ENCODE assay signal across 8 mouse cellular contexts in the genomic region with DNA sequence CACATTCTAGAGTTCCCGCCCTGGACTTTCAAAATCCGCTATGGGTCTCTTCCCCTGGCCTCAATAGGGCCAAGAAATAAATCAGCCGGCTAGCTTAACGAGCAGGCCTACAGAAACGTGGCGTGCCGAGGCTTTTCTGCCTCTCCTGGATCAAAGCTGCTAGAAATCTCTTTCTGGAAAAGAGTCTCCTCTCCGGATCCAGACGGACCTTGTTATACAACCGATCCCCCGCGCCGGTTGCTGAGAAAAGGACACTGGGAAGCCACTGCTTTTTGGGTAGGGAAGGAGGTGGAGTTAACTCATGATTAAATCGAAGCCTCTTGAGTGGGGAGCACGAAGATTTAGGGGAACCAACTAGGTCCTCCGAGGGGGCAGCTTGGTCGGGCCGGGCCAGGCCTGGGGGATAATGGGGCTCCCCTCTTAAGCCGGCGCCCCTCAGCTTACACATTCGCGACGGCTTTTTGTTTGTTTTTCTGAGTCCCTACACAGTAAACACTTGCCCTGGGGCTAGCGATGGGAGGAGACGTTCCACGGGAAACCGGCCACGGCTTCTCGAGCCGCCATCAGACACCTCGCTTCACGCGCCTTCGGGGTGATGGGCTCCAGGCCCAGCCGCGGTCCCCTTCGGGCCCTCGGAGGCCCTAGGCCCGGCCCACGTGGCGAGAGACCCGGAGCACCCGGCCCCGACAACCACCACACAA. TPM values are rescaled to one million over a fixed set of nuclear protein-coding genes. Genes with fewer than 3 reads are reported as not detected.
DNase-seq lines count a peak whose midpoint lies in the region; ATAC-seq and TF ChIP-seq lines count a peak whose summit lies in the region.

No protein-coding gene starts in this region.

- no peaks in the 10 kb centered on the region for H3K9me3 ChIP-seq in liver, embryonic 11.5 days (ENCODE audit: control insufficient read depth, low read length)
- H3K9me3 ChIP-seq in neural tube, embryonic 11.5 days (ENCODE audit: control insufficient read depth, low read length), result no peaks in the 10 kb centered on the region

- H3K36me3 ChIP-seq in liver, embryonic 11.5 days (ENCODE audit: control insufficient read depth, insufficient read depth, low read length), result 0 out of 2 replicates have a peak, but pooled peaks cover 3% of the 10 kb centered on the region
- H3K36me3 ChIP-seq in neural tube, embryonic 11.5 days (ENCODE audit: control insufficient read depth, insufficient read depth, low read length), result no peaks in the 10 kb centered on the region; the same call in none of the 2 replicates
- H3K36me3 ChIP-seq in thymus, adult 2 months (ENCODE audit: control insufficient read depth, insufficient read depth, low read length), result peaks cover 6% of the 10 kb centered on the region

- H3K4me3 ChIP-seq in liver, embryonic 11.5 days (ENCODE audit: low read depth, low read length), result peak overlapping the region; percentile 96
- H3K4me3 ChIP-seq in neural tube, embryonic 11.5 days (ENCODE audit: low read depth, low read length), result peak overlapping the region; percentile 90
- H3K4me3 ChIP-seq in thymus, adult 2 months (ENCODE audit: control insufficient read depth, insufficient read depth, low read length), result peak overlapping the region; percentile 79

- H3K9ac ChIP-seq in liver, embryonic 11.5 days (ENCODE audit: low read depth, low read length), result peak overlapping the region; percentile 100
- H3K9ac ChIP-seq in neural tube, embryonic 11.5 days (ENCODE audit: low read length), result peak overlapping the region; percentile 93

- no peak for TF ChIP-seq POLR2A in thymus, adult 2 months (IDR thresholded peaks at IDR 0.05; ENCODE audit: control insufficient read depth, extremely low read depth, insufficient read depth, low read length, poor library complexity)

- peak; percentile 39 for DNase-seq in urinary bladder, adult 2 months (ENCODE audit: low spot score)
- no peak for DNase-seq in urinary bladder, postnatal 4 days (ENCODE audit: low spot score in 2 of 2)
- peak; percentile 63 to 67 for DNase-seq in cerebellum, postnatal 14 days
- peak; percentile 53 for DNase-seq in heart, adult 8-10 months (ENCODE audit: low spot score)
- DNase-seq in kidney, adult 8-10 months, result peak; percentile 47 to 64
- DNase-seq in liver, embryonic 11.5 days (ENCODE audit: low spot score), result peak; percentile 64
- DNase-seq in neural tube, embryonic 11.5 days (ENCODE audit: low spot score), result peak; percentile 50
- DNase-seq in thymus, adult 2 months, result no peak

- H3K27me3 ChIP-seq in liver, embryonic 11.5 days (replicated peaks; ENCODE audit: control insufficient read depth, insufficient read depth, low read length), result no peaks in the 10 kb centered on the region
- H3K27me3 ChIP-seq in neural tube, embryonic 11.5 days (ENCODE audit: control insufficient read depth, insufficient read depth, low read length), result no peaks in the 10 kb centered on the region
- H3K27me3 ChIP-seq in thymus, adult 2 months (ENCODE audit: control insufficient read depth, insufficient read depth, low read length), result no peaks in the 10 kb centered on the region

- peak overlapping the region; percentile 88 for H3K4me2 ChIP-seq in liver, embryonic 11.5 days
- H3K4me2 ChIP-seq in neural tube, embryonic 11.5 days (ENCODE audit: low read depth), result peak overlapping the region; percentile 89

- no peak for ATAC-seq in liver, embryonic 11.5 days (replicated peaks; ENCODE audit: low FRiP score)
- peak; percentile 15; the same call in 1 of the 2 replicates for ATAC-seq in neural tube, embryonic 11.5 days (ENCODE audit: insufficient read depth, low FRiP score, low TSS enrichment)

- peak overlapping the region; percentile 96 for H3K27ac ChIP-seq in liver, embryonic 11.5 days (ENCODE audit: low read depth, low read length)
- peak overlapping the region; percentile 90 for H3K27ac ChIP-seq in neural tube, embryonic 11.5 days (ENCODE audit: low read depth, low read length)
- H3K27ac ChIP-seq in thymus, adult 2 months (ENCODE audit: control insufficient read depth, insufficient read depth, low read length), result peak overlapping the region; percentile 15

- no peak for TF ChIP-seq CTCF in thymus, adult 2 months (IDR thresholded peaks at IDR 0.05; ENCODE audit: borderline replicate concordance, control insufficient read depth, extremely low read depth, insufficient read depth, low read length, poor library complexity)

- peaks cover 43% of the 10 kb centered on the region for H3K4me1 ChIP-seq in liver, embryonic 11.5 days (replicated peaks; ENCODE audit: control insufficient read depth, insufficient read depth, low read length)
- H3K4me1 ChIP-seq in neural tube, embryonic 11.5 days (ENCODE audit: control insufficient read depth, insufficient read depth, low read length), result peaks cover 10% of the 10 kb centered on the region
- peaks cover 15% of the 10 kb centered on the region for H3K4me1 ChIP-seq in thymus, adult 2 months (replicated peaks; ENCODE audit: control insufficient read depth, insufficient read depth, low read length)

- under 1% methylated on average over 44 of the region's 44 CpGs for WGBS in liver, embryonic 11.5 days
- under 1% methylated on average over 44 of the region's 44 CpGs for WGBS in neural tube, embryonic 11.5 days
- WGBS in thymus, adult 2 months, result under 1% methylated on average over 44 of the region's 44 CpGs

RNA-seq across cellular contexts. Expression of a gene that starts 0.5 kb away (rescaled TPM):
- 17.5 and 20.1 TPM in 2 replicates for polyA plus RNA-seq in urinary bladder, adult 2 months (2012; rRNA removed)
- total RNA-seq in heart, adult 8-10 months (2022), result 10 to 100 TPM; 26.7 to 27.7 (median 27.3) TPM
- polyA plus RNA-seq in liver, embryonic 11.5 days (2014; fragmentation: Nextera tagmentation; extraction: Ambion mirVana), result 27.0 and 29.1 TPM in 2 replicates
- 21.4 and 23.8 TPM in 2 replicates for polyA plus RNA-seq in neural tube, embryonic 11.5 days (2014; fragmentation: Nextera tagmentation; extraction: Ambion mirVana)
- 28.6 and 31.3 TPM in 2 replicates for polyA plus RNA-seq in thymus, adult 2 months (2012; rRNA removed)

RNA-seq across cellular contexts. Expression of a gene that starts 0.9 kb away (rescaled TPM):
- polyA plus RNA-seq in urinary bladder, adult 2 months (2012; rRNA removed), result 248 and 346 TPM in 2 replicates
- 100 to 1,000 TPM in 1 of 4 experiments, 10 to 100 TPM in 3; 74.3 to 111 (median 95.2) TPM for total RNA-seq in heart, adult 8-10 months (2022)
- 363 and 367 TPM in 2 replicates for polyA plus RNA-seq in liver, embryonic 11.5 days (2014; fragmentation: Nextera tagmentation; extraction: Ambion mirVana)
- 449 and 456 TPM in 2 replicates for polyA plus RNA-seq in neural tube, embryonic 11.5 days (2014; fragmentation: Nextera tagmentation; extraction: Ambion mirVana)
- 1,137 and 1,289 TPM in 2 replicates for polyA plus RNA-seq in thymus, adult 2 months (2012; rRNA removed)

RNA-seq across cellular contexts. Expression of a gene that starts 33.1 kb away (rescaled TPM):
- 45.8 and 50.5 TPM in 2 replicates for polyA plus RNA-seq in urinary bladder, adult 2 months (2012; rRNA removed)
- 10 to 100 TPM; 13.8 to 18.1 (median 15.6) TPM for total RNA-seq in heart, adult 8-10 months (2022)
- 41.9 and 46.5 TPM in 2 replicates for polyA plus RNA-seq in liver, embryonic 11.5 days (2014; fragmentation: Nextera tagmentation; extraction: Ambion mirVana)
- 32.1 and 32.9 TPM in 2 replicates for polyA plus RNA-seq in neural tube, embryonic 11.5 days (2014; fragmentation: Nextera tagmentation; extraction: Ambion mirVana)
- polyA plus RNA-seq in thymus, adult 2 months (2012; rRNA removed), result 24.9 and 27.3 TPM in 2 replicates

RNA-seq across cellular contexts. Expression of a gene that starts 40.3 kb away (rescaled TPM):
- 2.0 and 3.6 TPM in 2 replicates for polyA plus RNA-seq in urinary bladder, adult 2 months (2012; rRNA removed)
- total RNA-seq in heart, adult 8-10 months (2022), result 1 to 10 TPM; 3.3 to 7.8 (median 5.8) TPM
- polyA plus RNA-seq in liver, embryonic 11.5 days (2014; fragmentation: Nextera tagmentation; extraction: Ambion mirVana), result 0.75 and 1.3 TPM in 2 replicates
- 0.66 and 0.74 TPM in 2 replicates for polyA plus RNA-seq in neural tube, embryonic 11.5 days (2014; fragmentation: Nextera tagmentation; extraction: Ambion mirVana)
- polyA plus RNA-seq in thymus, adult 2 months (2012; rRNA removed), result 5.1 and 6.5 TPM in 2 replicates

RNA-seq across cellular contexts. Expression of a gene that starts 53.9 kb away (rescaled TPM):
- polyA plus RNA-seq in urinary bladder, adult 2 months (2012; rRNA removed), result 68.2 and 97.0 TPM in 2 replicates
- total RNA-seq in heart, adult 8-10 months (2022), result 1 to 10 TPM in 1 of 4 experiments, under 1 TPM in 3; 0.73 to 2.0 (median 0.90) TPM
- polyA plus RNA-seq in liver, embryonic 11.5 days (2014; fragmentation: Nextera tagmentation; extraction: Ambion mirVana), result 14.6 and 16.5 TPM in 2 replicates
- polyA plus RNA-seq in neural tube, embryonic 11.5 days (2014; fragmentation: Nextera tagmentation; extraction: Ambion mirVana), result 33.9 and 37.7 TPM in 2 replicates
- 56.7 and 74.0 TPM in 2 replicates for polyA plus RNA-seq in thymus, adult 2 months (2012; rRNA removed)

Comparison
In these comparisons a context has a peak if more than half of its experiments do, and no peak if none do; other contexts are left out.
1. DNase-seq: peak in urinary bladder, adult 2 months (single experiment), cerebellum, postnatal 14 days (2 of 2), heart, adult 8-10 months (single experiment), kidney, adult 8-10 months (2 of 2), liver, embryonic 11.5 days (single experiment) and neural tube, embryonic 11.5 days (single experiment); none in urinary bladder, postnatal 4 days (0 of 2) and thymus, adult 2 months (single experiment).
2. H3K27ac ChIP-seq: peak in every context shown above with its lines; median percentile 96 in liver, embryonic 11.5 days; 90 in neural tube, embryonic 11.5 days; 15 in thymus, adult 2 months.
3. Peak in every context shown above with its lines, with median percentiles within 50 percentile points of each other: H3K4me3 ChIP-seq.